Mouse (Mus musculus): Measurements from ENCODE around the gene Adap1.

Gene Adap1

GRCm38 (mm10) chr5:139286142-139286941, 39.1 kb downstream of the Adap1 start:
- no peak for DNase-seq (ENCODE audit: low spot score in 2 of 2)

- peak; percentile 40 to 55 for DNase-seq (ENCODE audit: low spot score in 2 of 2)
Observed at GRCm38 (mm10) chr5:139285383-139286067, 39.9 kb downstream of the Adap1 start.

- no peak for DNase-seq (ENCODE audit: low spot score in 2 of 2)
Observed at GRCm38 (mm10) chr5:139283460-139284180, 41.8 kb downstream of the Adap1 start.

GRCm38 (mm10) chr5:139282191-139282590, 43.2 kb downstream of the Adap1 start:
- DNase-seq (ENCODE audit: low spot score in 2 of 2): peak; percentile 75 to 77

- DNase-seq (ENCODE audit: low spot score in 2 of 2): no peak
Observed at GRCm38 (mm10) chr5:139281373-139282112, 43.9 kb downstream of the Adap1 start.

- DNase-seq (ENCODE audit: low spot score in 2 of 2): no peak
Observed at GRCm38 (mm10) chr5:139277287-139277686, 48.1 kb downstream of the Adap1 start.

- no peak for DNase-seq (ENCODE audit: low spot score in 2 of 2)
Observed at GRCm38 (mm10) chr5:139271994-139272554, 53.3 kb downstream of the Adap1 start.

- no peak for DNase-seq (ENCODE audit: low spot score in 2 of 2)
Observed at GRCm38 (mm10) chr5:139270806-139271521, 54.5 kb downstream of the Adap1 start.

GRCm38 (mm10) chr5:139267661-139268060, 57.8 kb downstream of the Adap1 start:
- no peak for DNase-seq (ENCODE audit: low spot score in 2 of 2)

GRCm38 (mm10) chr5:139261403-139261802, 64.0 kb downstream of the Adap1 start:
- no peak for DNase-seq (ENCODE audit: low spot score in 2 of 2)

- DNase-seq (ENCODE audit: low spot score in 2 of 2): no peak
Observed at GRCm38 (mm10) chr5:139259853-139260252, 65.6 kb downstream of the Adap1 start.

GRCm38 (mm10) chr5:139258371-139259035, 66.9 kb downstream of the Adap1 start:
- DNase-seq (ENCODE audit: low spot score in 2 of 2): no peak

GRCm38 (mm10) chr5:139257818-139258217, 67.6 kb downstream of the Adap1 start:
- DNase-seq (ENCODE audit: low spot score in 2 of 2): no peak

GRCm38 (mm10) chr5:139257265-139257664, 68.2 kb downstream of the Adap1 start:
- DNase-seq (ENCODE audit: low spot score in 2 of 2): no peak

- peak in 1 of 2 experiments; percentile 17 for DNase-seq (ENCODE audit: low spot score in 2 of 2)
Observed at GRCm38 (mm10) chr5:139256211-139256765, 69.1 kb downstream of the Adap1 start.

- no peak for DNase-seq (ENCODE audit: low spot score in 2 of 2)
Observed at GRCm38 (mm10) chr5:139255777-139256176, 69.6 kb downstream of the Adap1 start.

- no peak for DNase-seq (ENCODE audit: low spot score in 2 of 2)
Observed at GRCm38 (mm10) chr5:139254938-139255337, 70.5 kb downstream of the Adap1 start.

- peak; percentile 12 to 39 for DNase-seq (ENCODE audit: low spot score in 2 of 2)
Observed at GRCm38 (mm10) chr5:139253301-139253741, 72.1 kb downstream of the Adap1 start.

- DNase-seq (ENCODE audit: low spot score in 2 of 2): no peak
Observed at GRCm38 (mm10) chr5:139252910-139253245, 72.5 kb downstream of the Adap1 start.

All from spleen, postnatal 36 days (tissue).